Mouse (Mus musculus) Patski (cell line): ENCODE results near the gene Gfra1. TPM values are rescaled to one million over a fixed set of nuclear protein-coding genes. Genes with fewer than 3 reads are reported as not detected.

Experiments
- ATAC-seq: fragments of 100-300 bp; one replicate; pipeline ENCODE4 v1.8.0; 2021
- CTCF ChIA-PET: fragments of 350-600 bp; sonication (Branson Sonifier 250); formaldehyde crosslinking; loops from one replicate; lab custom pipeline; 2022; ENCODE audit warnings: inconsistent platforms; lab: Charles Lee
- POLR2A ChIA-PET: fragments of 350-600 bp; sonication (Branson Sonifier 250); formaldehyde crosslinking; loops from one replicate; lab custom pipeline; 2022; ENCODE audit warnings: antibody characterized with exemption, inconsistent platforms; lab: Charles Lee
- DNase-seq: peaks from one replicate; pipeline ENCODE4 v3.0.0-alpha.2; 2011; ENCODE audit warnings: low read depth, low spot score
- H3K27me3 ChIP-seq: fragments of 371-371 bp; one replicate; pipeline ENCODE4 v1.5.1; 2021
- CTCF ChIP-seq: fragments of 100-300 bp; IDR thresholded peaks from one replicate; pipeline ENCODE4 v1.5.1; 2021
- in situ Hi-C: fragments of 300-500 bp; cut with MboI; formaldehyde crosslinking; loops from 3 replicates; pipeline ENCODE4 v1.11.1; 2018; ENCODE audit warnings: low pct_unique_long_range_greater_than_20kb, mixed read lengths
- polyA plus RNA-seq: library from polyadenylated mRNA; unstranded; gene quantifications from one replicate; pipeline ENCODE4 v1.2.3, GENCODE M21; 2021

The Gfra1 gene
- polyA plus RNA-seq, 1 experiment from 2014 or later, result 102 TPM

DNA sequence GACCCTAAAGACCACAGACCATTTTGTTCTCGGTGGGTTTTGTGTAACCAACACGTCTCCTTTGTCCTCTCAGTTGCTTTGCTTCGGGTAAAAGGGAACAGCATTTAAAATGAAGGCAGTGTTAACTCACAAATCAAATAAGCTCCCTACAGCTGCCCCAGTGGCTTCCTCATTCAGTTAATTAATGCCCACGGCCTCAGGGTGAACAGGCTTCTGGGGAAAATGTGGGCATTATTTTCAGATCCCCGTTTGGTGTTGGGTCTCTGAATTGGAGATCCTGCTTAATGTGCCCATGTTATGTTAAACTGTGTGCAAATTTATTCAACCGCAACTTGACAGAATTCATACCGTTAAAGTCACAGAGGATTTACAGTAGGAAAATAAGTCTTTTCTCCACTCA lies 110.6 kb downstream of the Gfra1 start:
- ATAC-seq (no peak), DNase-seq (no peak)
- ChIA-PET POLR2A (no interaction called here), CTCF (interaction anchor here (1.1 to 1.2 kb wide), 2 partner anchors 24 to 31 kb away, joined by 3 read pairs; no protein-coding TSS in a partner anchor)
- H3K27me3 ChIP-seq, result no peaks in the 10 kb centered on the region
- in situ Hi-C loops, result no loop called here
- no peak for TF ChIP-seq CTCF

DNA sequence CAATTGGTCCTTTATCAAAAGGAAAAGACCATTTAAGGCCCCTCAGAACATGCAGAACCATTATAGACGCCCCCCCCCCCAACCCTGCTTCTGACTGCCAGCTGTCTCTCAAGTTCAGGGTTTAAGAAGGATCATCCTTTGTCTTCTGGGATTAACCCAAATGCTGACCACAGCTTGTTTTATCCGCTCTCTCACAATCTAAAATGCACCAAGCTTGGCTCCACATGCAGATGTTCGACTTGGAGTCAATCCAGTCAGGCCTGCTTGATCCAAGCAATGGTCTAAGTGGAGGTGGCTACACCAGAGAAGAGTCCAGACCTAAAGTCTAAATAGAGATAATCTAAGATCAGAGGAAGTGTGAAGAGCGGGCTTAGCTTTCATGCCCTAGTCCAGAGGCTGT lies 114.4 kb downstream of the Gfra1 start:
- DNase-seq (no peak), ATAC-seq (no peak)
- H3K27me3 ChIP-seq, result no peaks in the 10 kb centered on the region
- in situ Hi-C loops, result no loop called here
- POLR2A ChIA-PET, result no interaction called here
- TF ChIP-seq CTCF, result no peak
- CTCF ChIA-PET, result no interaction called here

DNA sequence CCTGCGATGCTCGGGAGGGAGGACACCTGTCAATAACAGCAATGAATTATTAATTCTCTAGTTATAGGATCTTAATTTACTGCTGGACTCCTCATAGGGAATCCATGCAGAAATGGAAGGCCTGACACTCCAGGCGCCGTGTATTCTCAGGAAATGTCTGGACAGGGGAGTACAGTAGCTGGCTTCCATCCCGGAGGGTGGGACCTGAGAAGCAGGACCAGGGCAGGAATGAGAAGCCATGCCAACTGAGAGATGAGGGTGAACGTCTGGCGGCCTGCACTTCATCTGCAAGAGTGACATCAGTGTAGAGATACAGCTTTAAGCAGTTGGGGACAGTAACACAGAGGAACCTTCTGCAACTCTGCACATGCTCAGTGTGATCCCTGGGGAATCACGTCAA lies 115.5 kb downstream of the Gfra1 start:
- no peak for TF ChIP-seq CTCF
- no peak for ATAC-seq
- POLR2A ChIA-PET, result no interaction called here
- CTCF ChIA-PET, result no interaction called here
- in situ Hi-C loops, result no loop called here
- no peak for DNase-seq
- H3K27me3 ChIP-seq, result no peaks in the 10 kb centered on the region

DNA sequence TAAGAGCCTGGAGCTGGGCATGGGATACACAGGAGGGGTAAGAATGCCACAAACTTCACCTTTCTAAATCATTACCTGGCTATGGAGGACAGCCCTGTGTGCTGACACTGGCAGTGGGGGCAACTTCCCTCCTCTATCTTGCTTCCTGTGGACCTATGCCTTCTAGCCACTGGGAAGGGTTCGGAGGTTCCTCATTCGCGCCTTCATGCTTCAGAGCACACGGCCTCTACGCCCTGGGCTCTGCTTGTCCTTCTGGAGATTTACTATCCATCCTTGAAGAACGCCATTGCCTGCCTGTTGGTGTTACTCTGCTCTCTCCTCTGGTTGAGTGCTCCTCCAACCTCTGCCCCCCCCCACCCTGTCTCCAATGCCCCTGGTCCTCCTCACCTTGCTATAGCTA lies 118.9 kb downstream of the Gfra1 start:
- DNase-seq (no peak), ATAC-seq (no peak)
- ChIA-PET CTCF (interaction anchor here (1.1 kb wide), 1 partner anchor 10 kb away, joined by 3 read pairs; no protein-coding TSS in a partner anchor), POLR2A (no interaction called here)
- no peak for TF ChIP-seq CTCF
- in situ Hi-C loops, result no loop called here
- H3K27me3 ChIP-seq, result no peaks in the 10 kb centered on the region

DNA sequence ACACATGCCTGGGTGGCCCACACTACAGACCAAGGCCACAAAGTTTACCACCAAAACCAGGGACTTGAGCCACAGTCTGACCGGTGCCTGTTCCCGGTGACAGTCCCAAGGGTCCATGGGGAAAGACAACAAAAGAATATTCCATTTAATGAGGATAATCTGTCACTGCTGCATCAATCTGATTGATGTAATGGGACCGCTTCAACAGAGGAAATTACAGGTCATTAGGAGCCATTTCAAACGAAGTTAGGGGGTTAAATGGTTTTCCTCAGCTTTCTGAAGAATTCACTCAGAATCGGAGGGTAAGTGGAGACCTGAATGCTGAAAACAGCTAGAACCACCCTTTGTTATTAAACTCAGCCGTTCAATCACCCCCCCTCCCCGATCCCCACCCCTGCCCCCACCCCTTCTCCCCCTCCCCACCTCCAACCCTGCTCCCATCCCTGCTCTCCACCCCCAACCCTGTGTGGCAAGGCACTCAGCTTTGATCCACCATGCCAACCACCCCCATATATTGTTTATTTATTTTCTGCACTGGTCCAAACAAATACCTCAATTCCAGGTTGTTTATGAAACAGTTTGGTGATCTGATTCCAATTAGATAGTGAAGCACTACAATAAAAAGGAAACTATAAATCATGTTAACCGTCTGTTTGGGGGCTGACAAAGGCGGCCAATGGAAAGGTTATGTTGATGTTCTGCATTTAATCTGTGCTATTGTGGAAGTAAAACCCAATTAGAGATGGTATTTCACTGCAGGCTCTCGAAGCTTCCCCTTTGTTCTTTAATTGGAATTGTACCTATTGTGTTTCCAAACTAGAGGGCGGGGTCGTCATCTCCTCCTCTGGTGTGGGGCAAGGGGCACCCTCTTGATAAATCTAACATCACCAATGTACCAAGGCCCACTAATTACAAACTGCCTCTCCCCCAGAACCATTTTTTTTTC lies 119.9 kb downstream of the Gfra1 start:
- CTCF ChIA-PET, result interaction anchor here (1.1 kb wide), 1 partner anchor 9 kb away, joined by 3 read pairs; no protein-coding TSS in a partner anchor
- ATAC-seq (no peak), DNase-seq (no peak)
- POLR2A ChIA-PET, result no interaction called here
- no peaks in the 10 kb centered on the region for H3K27me3 ChIP-seq
- TF ChIP-seq CTCF, result no peak
- in situ Hi-C loops, result no loop called here

DNA sequence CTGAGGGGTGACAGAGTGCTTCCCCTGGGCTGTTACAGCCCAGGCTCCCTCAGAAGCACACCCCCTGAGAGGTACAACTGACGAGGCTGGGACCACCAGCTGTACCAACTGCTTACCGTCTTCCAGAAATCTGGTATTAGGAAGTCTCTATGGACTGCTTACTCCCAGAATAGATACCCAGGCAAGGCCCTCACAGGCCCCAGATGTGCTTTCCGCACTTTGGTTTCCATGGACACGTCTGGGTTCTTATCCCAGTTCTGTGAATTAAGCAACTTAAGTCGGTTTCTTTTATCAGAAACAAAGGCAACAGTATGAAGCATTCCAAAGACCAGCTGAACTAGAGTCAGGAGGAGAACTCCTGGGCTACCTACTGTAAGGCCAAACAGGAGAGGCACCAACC lies 126.4 kb downstream of the Gfra1 start:
- TF ChIP-seq CTCF, result no peak
- in situ Hi-C loops, result no loop called here
- DNase-seq (no peak), ATAC-seq (no peak)
- ChIA-PET CTCF (no interaction called here), POLR2A (no interaction called here)
- no peaks in the 10 kb centered on the region for H3K27me3 ChIP-seq

DNA sequence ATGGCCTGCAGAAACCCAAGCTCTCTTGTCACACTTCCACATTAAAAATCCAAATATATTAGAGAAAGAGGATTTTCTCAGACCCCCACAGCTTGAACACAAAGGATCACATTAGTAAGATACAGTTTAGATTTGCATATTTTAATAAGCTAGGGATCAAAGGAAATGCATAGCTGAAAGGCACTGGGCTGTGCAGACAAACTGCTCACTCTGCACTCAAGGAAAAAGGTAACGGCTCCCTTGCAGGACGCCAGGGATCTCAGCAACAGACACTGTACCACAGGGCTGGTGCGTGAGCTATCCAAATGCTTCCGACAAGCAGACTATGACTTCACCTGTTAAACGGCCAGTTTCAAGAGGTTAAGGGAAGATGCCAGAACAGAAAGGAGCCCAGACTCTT lies 127.7 kb downstream of the Gfra1 start:
- CTCF ChIA-PET, result interaction anchor here (0.7 to 1.6 kb wide), 2 partner anchors 11 to 146 kb away, joined by 3 to 4 read pairs; no protein-coding TSS in a partner anchor
- DNase-seq (peak; percentile 30), ATAC-seq (peak; percentile 72)
- no peaks in the 10 kb centered on the region for H3K27me3 ChIP-seq
- in situ Hi-C loops, result no loop called here
- POLR2A ChIA-PET, result no interaction called here
- no peak for TF ChIP-seq CTCF

DNA sequence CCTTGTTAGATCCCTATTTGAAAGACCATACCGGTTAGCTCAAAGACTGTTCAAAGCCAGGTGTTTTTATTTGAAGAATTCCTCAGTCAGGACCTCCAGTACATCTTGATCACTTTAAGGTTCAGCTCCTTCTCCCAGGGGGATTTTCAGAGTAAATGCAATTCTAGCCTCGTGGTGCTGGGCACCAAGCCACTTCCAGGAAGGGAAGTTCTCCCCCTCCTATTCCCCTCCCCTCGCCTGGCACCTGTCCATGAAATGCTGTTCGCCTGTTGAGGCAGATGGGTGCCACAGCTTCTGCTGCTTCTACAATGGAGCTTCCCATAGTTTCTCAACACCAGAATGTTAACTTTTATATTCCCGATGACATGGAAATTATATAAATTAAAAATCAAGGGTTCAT lies 139.2 kb downstream of the Gfra1 start:
- ChIA-PET POLR2A (interaction anchor here (1.0 to 1.6 kb wide), 3 partner anchors 12 to 139 kb away, joined by 3 to 11 read pairs (median 4); no protein-coding TSS in a partner anchor), CTCF (interaction anchor here (0.6 to 0.9 kb wide), 2 partner anchors 16 to 560 kb away, joined by 3 read pairs; no protein-coding TSS in a partner anchor)
- TF ChIP-seq CTCF, result no peak
- H3K27me3 ChIP-seq, result no peaks in the 10 kb centered on the region
- in situ Hi-C loops, result loop anchor here (10.0 kb wide), 1 partner anchor 238 kb away; no protein-coding TSS in a partner anchor
- DNase-seq (no peak), ATAC-seq (no peak)

DNA sequence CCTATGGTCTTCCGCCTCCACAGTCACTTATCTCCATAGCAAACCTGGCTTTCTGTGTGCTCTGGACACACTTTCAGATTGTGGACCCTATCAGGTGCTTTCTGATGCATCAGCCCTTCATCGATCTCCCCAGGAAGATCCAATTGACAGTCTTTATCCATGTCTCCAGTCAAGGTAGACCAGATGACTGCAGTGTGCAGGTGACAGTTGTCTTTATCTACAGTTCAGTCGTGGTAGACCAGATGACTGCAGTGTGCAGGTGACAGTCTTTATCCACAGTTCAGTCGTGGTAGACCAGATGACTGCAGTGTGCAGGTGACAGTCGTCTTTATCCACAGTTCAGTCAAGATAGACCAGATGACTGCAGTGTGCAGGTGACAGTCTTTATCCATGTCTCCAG lies 140.0 kb downstream of the Gfra1 start:
- POLR2A ChIA-PET, result interaction anchor here (1.6 kb wide), 1 partner anchor 139 kb away, joined by 4 read pairs; no protein-coding TSS in a partner anchor
- CTCF ChIA-PET, result interaction anchor here (1.4 kb wide), 1 partner anchor 81 kb away, joined by 3 read pairs; no protein-coding TSS in a partner anchor
- no peak for TF ChIP-seq CTCF
- in situ Hi-C loops, result loop anchor here (10.0 kb wide), 1 partner anchor 239 kb away; no protein-coding TSS in a partner anchor
- no peaks in the 10 kb centered on the region for H3K27me3 ChIP-seq
- ATAC-seq (no peak), DNase-seq (no peak)

DNA sequence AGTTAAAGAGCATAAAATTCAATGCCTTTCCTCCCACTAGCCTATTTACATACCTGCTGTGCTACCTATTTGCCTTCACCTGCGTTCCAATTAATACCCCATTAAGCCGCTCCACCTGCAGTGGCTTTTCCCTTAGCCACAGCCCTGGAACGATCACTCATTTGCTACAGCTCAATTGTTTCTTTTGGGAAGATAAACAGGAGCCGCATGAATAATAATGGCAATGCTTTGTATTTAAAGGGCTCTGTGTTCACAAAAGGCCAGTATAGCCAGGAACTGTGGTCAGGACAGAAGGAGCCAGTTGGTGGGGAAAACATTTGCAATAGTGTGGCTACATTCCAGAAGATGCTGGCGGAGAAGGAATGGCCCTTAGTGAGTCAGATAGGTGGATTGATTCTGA lies 141.1 kb downstream of the Gfra1 start:
- in situ Hi-C loops, result loop anchor here (10.0 kb wide), 1 partner anchor 240 kb away; no protein-coding TSS in a partner anchor
- DNase-seq, result no peak
- POLR2A ChIA-PET, result interaction anchor here (0.6 kb wide), 1 partner anchor 18 kb away, joined by 3 read pairs; no protein-coding TSS in a partner anchor
- TF ChIP-seq CTCF, result no peak
- CTCF ChIA-PET, result interaction anchor here (0.7 to 2.1 kb wide), 9 partner anchors 9 to 154 kb away, joined by 3 to 8 read pairs (median 3); partner anchors contain the start of gene Gfra1
- ATAC-seq, result no peak
- H3K27me3 ChIP-seq, result no peaks in the 10 kb centered on the region
